Mouse (Mus musculus) heart, postnatal 4 days (tissue): ENCODE data around the gene Wdr81. TPM values are rescaled to one million over a fixed set of nuclear protein-coding genes. Genes with fewer than 3 reads are reported as not detected.
"Not testable (repeated sequence)": the region's sequence is repeated elsewhere in the genome, so short reads cannot be mapped to it uniquely, and the experiment has no call there.

Source experiments
- DNase-seq: peaks from one replicate; pipeline ENCODE4 v3.0.0; 2021
- total RNA-seq, 2 experiments: library from RNA; stranded (reverse); gene quantifications; 2 replicates each; pipeline ENCODE4 v1.2.3; 2021

Gene Wdr81
- total RNA-seq, 2 experiments from 2014 or later = 5.2 to 6.0 TPM

- DNase-seq = peak; percentile 99
Observed at GRCm38 (mm10) chr11:75460844-75461742, 6.6 kb upstream of the Wdr81 start, which contains the start of gene Tlcd2. Tlcd2 (plus strand) TSS chr11:75461715.

- DNase-seq = peak; percentile 91
Observed at GRCm38 (mm10) chr11:75460103-75460843, 5.8 kb upstream of the Wdr81 start.

- no peak for DNase-seq
Observed at GRCm38 (mm10) chr11:75459751-75460102, 5.2 kb upstream of the Wdr81 start.

GRCm38 (mm10) chr11:75459141-75459711 is 4.7 kb upstream of the Wdr81 start:
- peak; percentile 45 for DNase-seq

GRCm38 (mm10) chr11:75458628-75459041 is 4.1 kb upstream of the Wdr81 start:
- no peak for DNase-seq

GRCm38 (mm10) chr11:75458169-75458568 is 3.7 kb upstream of the Wdr81 start:
- peak; percentile 55 for DNase-seq

- DNase-seq = no peak
Observed at GRCm38 (mm10) chr11:75456440-75456871, 1.9 kb upstream of the Wdr81 start.

- not testable (repeated sequence) for DNase-seq
Observed at GRCm38 (mm10) chr11:75455971-75456370, 1.5 kb upstream of the Wdr81 start.

GRCm38 (mm10) chr11:75455041-75455736 is 672 bp upstream of the Wdr81 start:
- DNase-seq = no peak

GRCm38 (mm10) chr11:75452812-75453557 is 1.5 kb downstream of the Wdr81 start:
- no peak for DNase-seq

GRCm38 (mm10) chr11:75452081-75452480 is 2.4 kb downstream of the Wdr81 start:
- DNase-seq = no peak

- DNase-seq = no peak
Observed at GRCm38 (mm10) chr11:75450936-75451335, 3.6 kb downstream of the Wdr81 start.

GRCm38 (mm10) chr11:75450304-75450908 is 4.1 kb downstream of the Wdr81 start:
- no peak for DNase-seq

GRCm38 (mm10) chr11:75449695-75450094 is 4.8 kb downstream of the Wdr81 start:
- no peak for DNase-seq

GRCm38 (mm10) chr11:75448575-75448974 is 5.9 kb downstream of the Wdr81 start:
- DNase-seq = no peak

- no peak for DNase-seq
Observed at GRCm38 (mm10) chr11:75443711-75444110, 10.8 kb downstream of the Wdr81 start.

GRCm38 (mm10) chr11:75441601-75442000 is 12.9 kb downstream of the Wdr81 start:
- no peak for DNase-seq

- DNase-seq = no peak
Observed at GRCm38 (mm10) chr11:75441034-75441433, 13.5 kb downstream of the Wdr81 start.

GRCm38 (mm10) chr11:75439951-75440350 is 14.6 kb downstream of the Wdr81 start:
- DNase-seq = no peak

GRCm38 (mm10) chr11:75439363-75439762 is 15.2 kb downstream of the Wdr81 start, which contains the start of gene Serpinf2:
Serpinf2 (minus strand) TSS chr11:75439591.
- DNase-seq = no peak

- DNase-seq = no peak
Observed at GRCm38 (mm10) chr11:75438804-75439203, 15.7 kb downstream of the Wdr81 start.
